Mouse (Mus musculus) kidney, postnatal 0 days (tissue): ENCODE results near the gene Cadm4. TPM values are rescaled to one million over a fixed set of nuclear protein-coding genes. Genes with fewer than 3 reads are reported as not detected.

ENCODE experiments used
- ATAC-seq: fragments of 200-750 bp; cut with Nextera tagmentation; replicated peaks from 2 replicates; pipeline ENCODE4 v1.8.0; 2017; ENCODE audit warnings: low read depth, moderate number of reproducible peaks, moderate TSS enrichment, moderate library complexity; ENCODE audit not compliant: low FRiP score
- DNase-seq: peaks from one replicate; pipeline ENCODE4 v3.0.0-alpha.2; 2016; ENCODE audit warnings: low spot score
- H3K27ac ChIP-seq: fragments of 300-500 bp; sonication (generic); 2 replicates; pipeline ENCODE4 v1.5.1; 2014; ENCODE audit warnings: mild to moderate bottlenecking
- H3K27me3 ChIP-seq: fragments of 300-500 bp; sonication (generic); 2 replicates; pipeline ENCODE4 v1.6.1; 2014; ENCODE audit warnings: low read length, mixed read lengths; ENCODE audit not compliant: insufficient read depth
- H3K36me3 ChIP-seq: fragments of 300-500 bp; sonication (generic); 2 replicates; pipeline ENCODE4 v1.6.1; 2014; ENCODE audit warnings: low read length, mixed read lengths; ENCODE audit not compliant: insufficient read depth
- H3K4me1 ChIP-seq: fragments of 300-500 bp; sonication (generic); replicated peaks from 2 replicates; pipeline ENCODE4 v1.6.1; 2014; ENCODE audit warnings: antibody characterized with exemption, low read length, mixed read lengths; ENCODE audit not compliant: insufficient read depth
- H3K4me2 ChIP-seq: fragments of 300-500 bp; sonication (generic); 2 replicates; pipeline ENCODE4 v1.6.1; 2014; ENCODE audit warnings: mild to moderate bottlenecking, low read length, moderate library complexity, mixed read lengths
- H3K4me3 ChIP-seq: fragments of 300-500 bp; sonication (generic); replicated peaks from 2 replicates; pipeline ENCODE4 v1.5.1; 2014; ENCODE audit warnings: low read depth, low read length
- H3K9ac ChIP-seq: fragments of 300-500 bp; sonication (generic); 2 replicates; pipeline ENCODE4 v1.6.1; 2014; ENCODE audit warnings: low read depth, low read length
- H3K9me3 ChIP-seq: fragments of 300-500 bp; sonication (generic); replicated peaks from 2 replicates; pipeline ENCODE4 v1.6.1; 2016; ENCODE audit warnings: low read length, inconsistent platforms, mixed read lengths
- CTCF ChIP-seq: IDR thresholded peaks from 2 replicates; pipeline ENCODE4 v1.5.1; 2016; ENCODE audit warnings: antibody characterized with exemption, low read depth, mild to moderate bottlenecking, moderate library complexity
- WGBS: fragments of 180-500 bp; shearing (Covaris S2); extraction: QIAGEN DNeasy Blood & Tissue Kit; methylation state at CpG from one replicate; pipeline ENCODE4 v1.1.7; 2014; 5-methylcytosine and 5-hydroxymethylcytosine counted together
- polyA plus RNA-seq: library from polyadenylated mRNA; unstranded; fragments of >200 nt; fragmentation: Nextera tagmentation; extraction: Ambion mirVana; gene quantifications from 2 replicates; pipeline ENCODE4 v1.2.1, GENCODE M21; 2015

The Cadm4 gene
- polyA plus RNA-seq, 1 experiment from 2014 or later, result 7.1 TPM

- DNase-seq (no peak), ATAC-seq (no peak; the same call in 1 of the 2 replicates)
- no peak for TF ChIP-seq CTCF
- Histone ChIP-seq H3K27me3 (no peaks in the 10 kb centered on the region), H3K4me1 (no peaks in the 10 kb centered on the region), H3K27ac (no peak overlapping the region), H3K36me3 (no peaks in the 10 kb centered on the region), H3K9me3 (no peaks in the 10 kb centered on the region), H3K4me2 (no peak overlapping the region), H3K9ac (no peak overlapping the region), H3K4me3 (no peak overlapping the region)
- 43% methylated on average over 3 of the region's 3 CpGs for WGBS
Observed at GRCm38 (mm10) chr7:24487403-24487802, 5.6 kb downstream of the Cadm4 start.

GRCm38 (mm10) chr7:24488303-24488702 is 6.5 kb downstream of the Cadm4 start:
- WGBS, result 85% methylated on average over 8 of the region's 8 CpGs
- TF ChIP-seq CTCF, result no peak
- no peaks in the 10 kb centered on the region for H3K36me3 ChIP-seq
- H3K4me2 ChIP-seq, result no peak overlapping the region
- no peaks in the 10 kb centered on the region for H3K9me3 ChIP-seq
- DNase-seq, result no peak
- no peak overlapping the region for H3K27ac ChIP-seq
- no peak overlapping the region for H3K4me3 ChIP-seq
- no peaks in the 10 kb centered on the region for H3K27me3 ChIP-seq
- ATAC-seq, result no peak
- no peaks in the 10 kb centered on the region for H3K4me1 ChIP-seq
- H3K9ac ChIP-seq, result no peak overlapping the region

- WGBS, result 9% methylated on average over 43 of the region's 43 CpGs
- H3K36me3 ChIP-seq, result no peaks in the 10 kb centered on the region
Observed at GRCm38 (mm10) chr7:24499856-24500577, 18.2 kb downstream of the Cadm4 start.

GRCm38 (mm10) chr7:24500929-24501328 is 19.1 kb downstream of the Cadm4 start:
- H3K27ac ChIP-seq, result no peak overlapping the region
- ATAC-seq (no peak), DNase-seq (no peak)
- no peaks in the 10 kb centered on the region for H3K36me3 ChIP-seq
- WGBS, result 49% methylated on average over 7 of the region's 7 CpGs
- peak; percentile 49 for TF ChIP-seq CTCF
- H3K9ac ChIP-seq, result no peak overlapping the region
- no peak overlapping the region for H3K4me2 ChIP-seq
- 0 out of 2 replicates have a peak, but pooled peaks cover 11% of the 10 kb centered on the region for H3K27me3 ChIP-seq
- peaks cover 8% of the 10 kb centered on the region; the same call in 1 of the 2 replicates for H3K4me1 ChIP-seq
- H3K4me3 ChIP-seq, result no peak overlapping the region
- no peaks in the 10 kb centered on the region for H3K9me3 ChIP-seq

More at GRCm38 (mm10) chr7:24499856-24500577, 18.2 kb downstream of the Cadm4 start:
- ATAC-seq, result peak; percentile 70
- Histone ChIP-seq H3K27me3 (0 out of 2 replicates have a peak, but pooled peaks cover 11% of the 10 kb centered on the region), H3K4me3 (peak overlapping the region; percentile 26; the same call in 1 of the 2 replicates), H3K4me1 (peaks cover 8% of the 10 kb centered on the region; the same call in 1 of the 2 replicates), H3K4me2 (peak overlapping the region; percentile 59), H3K9me3 (no peaks in the 10 kb centered on the region), H3K27ac (no peak overlapping the region), H3K9ac (0 out of 2 replicates have a peak overlapping the region, but pooled peaks have one; percentile 2)
- DNase-seq, result peak; percentile 70
- peak; percentile 10; the same call in 1 of the 2 replicates for TF ChIP-seq CTCF

- H3K9me3 ChIP-seq, result no peaks in the 10 kb centered on the region
- no peak for ATAC-seq
- WGBS, result 64% methylated on average over 21 of the region's 21 CpGs
- DNase-seq, result no peak
- H3K4me1 ChIP-seq, result peaks cover 8% of the 10 kb centered on the region; the same call in 1 of the 2 replicates
- no peak overlapping the region for H3K4me3 ChIP-seq
- 0 out of 2 replicates have a peak, but pooled peaks cover 11% of the 10 kb centered on the region for H3K27me3 ChIP-seq
- H3K27ac ChIP-seq, result no peak overlapping the region
- H3K36me3 ChIP-seq, result no peaks in the 10 kb centered on the region
- no peak overlapping the region for H3K9ac ChIP-seq
- peak; percentile 35; the same call in 1 of the 2 replicates for TF ChIP-seq CTCF
- no peak overlapping the region for H3K4me2 ChIP-seq
Observed at GRCm38 (mm10) chr7:24501492-24501891, 19.7 kb downstream of the Cadm4 start.

GRCm38 (mm10) chr7:24504004-24504403 is 22.2 kb downstream of the Cadm4 start:
- WGBS, result 27% methylated on average over 9 of the region's 10 CpGs
- Histone ChIP-seq H3K27me3 (0 out of 2 replicates have a peak, but pooled peaks cover 8% of the 10 kb centered on the region), H3K27ac (no peak overlapping the region), H3K36me3 (no peaks in the 10 kb centered on the region), H3K4me3 (no peak overlapping the region), H3K4me1 (peaks cover 11% of the 10 kb centered on the region; the same call in 1 of the 2 replicates), H3K9ac (no peak overlapping the region), H3K4me2 (no peak overlapping the region), H3K9me3 (no peaks in the 10 kb centered on the region)
- DNase-seq (no peak), ATAC-seq (no peak)
- no peak for TF ChIP-seq CTCF
